Mouse (Mus musculus): ENCODE data around the gene Emc8. TPM values are rescaled to one million over a fixed set of nuclear protein-coding genes. Genes with fewer than 3 reads are reported as not detected.

Emc8 gene
- total and polyA plus RNA-seq, 2 experiments from 2014 or later, result 43.2 to 91.6 TPM

DNA sequence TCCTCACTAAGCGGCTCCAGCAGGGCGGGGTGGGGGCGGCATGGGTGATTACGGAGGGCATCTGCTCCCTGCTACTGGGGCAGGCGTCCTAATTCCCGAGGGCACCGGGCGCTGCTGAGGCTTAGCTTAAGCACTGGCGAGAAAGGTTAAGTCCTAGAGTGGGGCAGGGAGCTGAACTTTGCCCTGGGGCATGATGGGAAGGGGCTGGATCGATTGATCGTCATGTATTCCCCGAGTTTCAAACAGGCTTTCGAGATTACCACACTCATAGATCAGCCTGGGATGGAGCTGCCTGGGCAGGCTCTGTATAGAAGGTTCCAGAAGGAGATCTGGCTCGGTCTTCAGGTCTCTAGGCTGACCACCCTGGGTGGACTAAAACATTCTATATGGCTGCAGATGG lies 46.2 kb downstream of the Emc8 start:
- no peak for TF ChIP-seq CTCF (IDR thresholded peaks at IDR 0.05)
- Histone ChIP-seq H3K27ac (ENCODE audit: low read depth, low read length) (no peak overlapping the region), H3K4me1 (ENCODE audit: insufficient read depth, low read length) (peaks cover 8% of the 10 kb centered on the region), H3K36me3 (ENCODE audit: insufficient read depth, low read length) (no peaks in the 10 kb centered on the region), H3K4me3 (ENCODE audit: low read depth, low read length) (no peak overlapping the region), H3K27me3 (ENCODE audit: insufficient read depth, low read length) (no peaks in the 10 kb centered on the region), H3K4me2 (ENCODE audit: low read depth, low read length, poor library complexity, severe bottlenecking) (no peak overlapping the region), H3K9ac (replicated peaks; ENCODE audit: low read length, poor library complexity, severe bottlenecking) (no peak overlapping the region), H3K9me3 (ENCODE audit: low read length) (no peaks in the 10 kb centered on the region)
- no peak for ATAC-seq (ENCODE audit: low FRiP score)
- DNase-seq (ENCODE audit: low spot score), result no peak
- WGBS, result 63% methylated on average over 14 of the region's 14 CpGs

- H3K9me3 ChIP-seq (ENCODE audit: low read length), result no peaks in the 10 kb centered on the region
- 58% methylated on average over 7 of the region's 7 CpGs for WGBS
- H3K27ac ChIP-seq (ENCODE audit: low read depth, low read length), result no peak overlapping the region
- H3K4me2 ChIP-seq (ENCODE audit: low read depth, low read length, poor library complexity, severe bottlenecking), result no peak overlapping the region
- DNase-seq (ENCODE audit: low spot score) (no peak), ATAC-seq (ENCODE audit: low FRiP score) (no peak)
- TF ChIP-seq CTCF (IDR thresholded peaks at IDR 0.05), result no peak
- H3K27me3 ChIP-seq (ENCODE audit: insufficient read depth, low read length), result no peaks in the 10 kb centered on the region
- peaks cover 11% of the 10 kb centered on the region for H3K4me1 ChIP-seq (ENCODE audit: insufficient read depth, low read length)
- no peak overlapping the region for H3K4me3 ChIP-seq (ENCODE audit: low read depth, low read length)
- H3K36me3 ChIP-seq (ENCODE audit: insufficient read depth, low read length), result no peaks in the 10 kb centered on the region
- H3K9ac ChIP-seq (replicated peaks; ENCODE audit: low read length, poor library complexity, severe bottlenecking), result no peak overlapping the region
Observed at GRCm38 (mm10) chr8:120620441-120620840, 47.9 kb downstream of the Emc8 start.

- Histone ChIP-seq H3K9me3 (ENCODE audit: low read length) (no peaks in the 10 kb centered on the region), H3K27me3 (ENCODE audit: insufficient read depth, low read length) (no peaks in the 10 kb centered on the region), H3K4me1 (ENCODE audit: insufficient read depth, low read length) (peaks cover 11% of the 10 kb centered on the region), H3K9ac (replicated peaks; ENCODE audit: low read length, poor library complexity, severe bottlenecking) (no peak overlapping the region), H3K4me3 (ENCODE audit: low read depth, low read length) (no peak overlapping the region), H3K4me2 (ENCODE audit: low read depth, low read length, poor library complexity, severe bottlenecking) (no peak overlapping the region), H3K36me3 (ENCODE audit: insufficient read depth, low read length) (no peaks in the 10 kb centered on the region), H3K27ac (ENCODE audit: low read depth, low read length) (0 out of 2 replicates have a peak overlapping the region, but pooled peaks have one; percentile 21)
- ATAC-seq (ENCODE audit: low FRiP score), result no peak
- 67% methylated on average over 11 of the region's 11 CpGs for WGBS
- no peak for TF ChIP-seq CTCF (IDR thresholded peaks at IDR 0.05)
- DNase-seq (ENCODE audit: low spot score), result peak; percentile 25
Observed at GRCm38 (mm10) chr8:120619235-120620180, 48.9 kb downstream of the Emc8 start.

DNA sequence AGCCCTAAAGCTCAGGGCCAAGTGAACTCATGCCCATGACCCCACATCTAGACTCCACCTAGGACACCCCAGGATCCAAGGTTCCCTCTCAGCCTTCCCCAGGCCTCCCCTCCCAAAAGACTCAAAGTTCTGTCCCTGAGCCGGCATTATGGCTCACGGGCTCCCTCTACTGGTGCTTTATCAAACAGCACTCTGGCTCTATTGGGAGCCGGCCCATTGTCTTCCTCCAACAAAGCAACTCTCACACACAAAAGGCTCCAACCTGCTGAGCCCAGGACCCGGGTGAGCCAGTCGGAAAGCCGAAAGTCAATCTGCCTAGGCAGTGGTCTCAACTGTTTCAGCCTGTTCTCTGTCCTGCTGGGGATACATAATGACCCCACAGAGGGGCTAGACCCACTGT lies 50.3 kb downstream of the Emc8 start:
- no peak overlapping the region for H3K4me2 ChIP-seq (ENCODE audit: low read depth, low read length, poor library complexity, severe bottlenecking)
- WGBS, result 0% methylated on average over 6 of the region's 6 CpGs

DNA sequence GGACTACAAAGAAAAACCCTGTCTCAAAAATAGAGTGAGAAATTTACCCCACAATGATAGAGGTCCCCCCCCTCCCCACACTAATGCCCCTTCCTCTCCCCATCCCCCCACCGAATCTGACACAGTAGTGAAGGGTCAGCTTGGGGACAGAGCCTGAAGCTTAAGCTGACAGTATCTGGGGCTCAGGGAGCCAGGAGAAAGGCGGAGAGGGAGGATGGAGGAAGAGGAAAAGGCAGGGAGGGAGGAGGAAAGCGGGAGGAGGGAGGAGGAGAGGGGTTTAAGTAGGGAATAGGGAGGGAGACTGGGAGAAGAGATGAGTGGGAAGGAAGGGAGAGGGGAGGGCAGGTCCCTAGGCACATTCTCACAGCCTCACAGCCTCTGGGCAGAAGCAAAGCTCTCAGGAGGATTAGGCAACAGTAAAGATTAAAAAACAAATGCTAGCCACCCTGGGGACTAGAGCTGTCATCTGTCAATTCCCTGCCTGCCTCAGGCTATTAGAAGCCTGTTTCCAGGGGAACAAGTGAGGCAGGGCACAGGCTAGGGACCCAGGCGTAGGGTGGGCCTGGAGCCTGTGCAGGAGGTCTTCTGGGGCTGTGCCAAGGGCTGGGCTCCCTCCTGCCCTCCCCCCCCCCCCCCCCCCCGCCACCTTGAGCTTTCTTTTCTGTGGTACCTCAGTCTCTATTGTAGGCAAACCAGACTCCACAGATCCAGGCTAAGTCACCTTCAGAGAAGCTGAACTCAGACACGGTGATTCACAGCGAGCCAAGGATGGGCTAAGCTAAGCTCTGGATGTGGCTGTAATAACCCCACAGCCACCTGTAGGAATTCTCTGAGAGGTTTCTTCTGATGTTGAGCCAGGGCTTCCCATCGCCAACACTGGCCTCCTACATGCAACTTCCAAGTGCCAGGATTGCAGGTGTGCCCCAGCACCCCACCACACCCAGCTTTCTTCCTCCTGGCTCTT lies 51.4 kb downstream of the Emc8 start:
- ATAC-seq (ENCODE audit: low FRiP score) (peak; percentile 64), DNase-seq (ENCODE audit: low spot score) (peak; percentile 57)
- no peak for TF ChIP-seq CTCF (IDR thresholded peaks at IDR 0.05)
- Histone ChIP-seq H3K36me3 (ENCODE audit: insufficient read depth, low read length) (no peaks in the 10 kb centered on the region), H3K4me1 (ENCODE audit: insufficient read depth, low read length) (peaks cover 11% of the 10 kb centered on the region), H3K9me3 (ENCODE audit: low read length) (no peaks in the 10 kb centered on the region), H3K27me3 (ENCODE audit: insufficient read depth, low read length) (no peaks in the 10 kb centered on the region), H3K4me2 (ENCODE audit: low read depth, low read length, poor library complexity, severe bottlenecking) (no peak overlapping the region), H3K9ac (replicated peaks; ENCODE audit: low read length, poor library complexity, severe bottlenecking) (no peak overlapping the region), H3K4me3 (ENCODE audit: low read depth, low read length) (no peak overlapping the region), H3K27ac (ENCODE audit: low read depth, low read length) (peak overlapping the region; percentile 70)
- WGBS, result 12% methylated on average over 7 of the region's 8 CpGs

More for the DNA sequence above, 50.3 kb downstream of the Emc8 start:
- Histone ChIP-seq H3K4me1 (ENCODE audit: insufficient read depth, low read length) (peaks cover 11% of the 10 kb centered on the region), H3K36me3 (ENCODE audit: insufficient read depth, low read length) (no peaks in the 10 kb centered on the region), H3K27me3 (ENCODE audit: insufficient read depth, low read length) (no peaks in the 10 kb centered on the region), H3K9ac (replicated peaks; ENCODE audit: low read length, poor library complexity, severe bottlenecking) (no peak overlapping the region), H3K9me3 (ENCODE audit: low read length) (no peaks in the 10 kb centered on the region), H3K27ac (ENCODE audit: low read depth, low read length) (peak overlapping the region; percentile 44; the same call in 1 of the 2 replicates), H3K4me3 (ENCODE audit: low read depth, low read length) (no peak overlapping the region)
- TF ChIP-seq CTCF (IDR thresholded peaks at IDR 0.05), result peak; percentile 96
- DNase-seq (ENCODE audit: low spot score), result peak; percentile 75
- ATAC-seq (ENCODE audit: low FRiP score), result no peak
